Mouse (Mus musculus) cerebellum, adult 2 months (tissue): ENCODE results near the gene Nrtn.

Experiments
- CTCF ChIP-seq: fragments of 200-500 bp; IDR thresholded peaks from 2 replicates; pipeline ENCODE4 v1.5.1; 2011; ENCODE audit warnings: low read depth, mild to moderate bottlenecking, control low read depth, low read length, moderate library complexity, borderline replicate concordance; ENCODE audit not compliant: insufficient read depth
- POLR2A ChIP-seq: fragments of 200-500 bp; IDR thresholded peaks from 2 replicates; pipeline ENCODE4 v1.6.1; 2011; ENCODE audit warnings: low read length, control low read depth, borderline replicate concordance; ENCODE audit not compliant: insufficient read depth

DNA sequence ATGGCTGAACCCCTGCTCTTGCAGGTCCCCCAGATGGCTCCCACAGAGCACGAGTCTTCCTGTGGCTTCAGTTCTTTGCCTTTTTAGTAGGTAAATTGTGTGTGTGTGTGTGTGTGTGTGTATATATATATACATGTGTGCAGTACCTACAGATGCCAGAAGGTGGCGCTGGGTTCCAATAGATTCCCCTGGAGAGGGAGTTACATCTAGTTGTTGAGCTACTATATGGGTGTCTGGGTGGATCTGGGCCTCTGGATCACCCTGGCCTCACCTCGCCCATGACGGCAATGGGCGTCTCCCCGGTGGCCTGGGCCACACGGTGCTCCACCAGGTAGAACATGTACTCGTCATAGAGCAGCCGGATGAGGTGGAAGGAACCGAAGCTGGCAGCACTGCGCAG is 20.2 kb upstream of the Nrtn start:
- TF ChIP-seq CTCF, result no peak
- no peak for TF ChIP-seq POLR2A
